Mouse (Mus musculus) heart, embryonic 11.5 days (tissue): ENCODE results near the gene Metap2. TPM values are rescaled to one million over a fixed set of nuclear protein-coding genes. Genes with fewer than 3 reads are reported as not detected.

Source experiments
- ATAC-seq: fragments of 200-750 bp; cut with Nextera tagmentation; replicated peaks from 2 replicates; pipeline ENCODE4 v1.8.0; 2017; ENCODE audit warnings: moderate library complexity; ENCODE audit not compliant: insufficient number of reproducible peaks, low FRiP score, low TSS enrichment
- H3K27ac ChIP-seq: fragments of 300-500 bp; sonication (generic); 2 replicates; pipeline ENCODE4 v1.5.1; 2014; ENCODE audit warnings: mild to moderate bottlenecking, low read depth, low read length
- H3K27me3 ChIP-seq: fragments of 300-500 bp; sonication (generic); 2 replicates; pipeline ENCODE4 v1.6.1; 2014; ENCODE audit warnings: mild to moderate bottlenecking, low read length, mixed read lengths; ENCODE audit not compliant: control insufficient read depth, insufficient read depth
- H3K36me3 ChIP-seq: fragments of 300-500 bp; sonication (generic); 2 replicates; pipeline ENCODE4 v1.6.1; 2014; ENCODE audit warnings: mild to moderate bottlenecking, low read length, moderate library complexity, mixed read lengths; ENCODE audit not compliant: control insufficient read depth, insufficient read depth
- H3K4me1 ChIP-seq: fragments of 300-500 bp; sonication (generic); 2 replicates; pipeline ENCODE4 v1.6.1; 2014; ENCODE audit warnings: low read length; ENCODE audit not compliant: control insufficient read depth, insufficient read depth
- H3K4me2 ChIP-seq: fragments of 300-500 bp; sonication (generic); 2 replicates; pipeline ENCODE4 v1.6.1; 2014; ENCODE audit warnings: mild to moderate bottlenecking, moderate library complexity
- H3K4me3 ChIP-seq: fragments of 300-500 bp; sonication (generic); 2 replicates; pipeline ENCODE4 v1.5.1; 2014; ENCODE audit warnings: low read depth, low read length
- H3K9ac ChIP-seq: fragments of 300-500 bp; sonication (generic); 2 replicates; pipeline ENCODE4 v1.6.1; 2014; ENCODE audit warnings: mild to moderate bottlenecking, low read depth, low read length, moderate library complexity
- H3K9me3 ChIP-seq: fragments of 300-500 bp; sonication (generic); replicated peaks from 2 replicates; pipeline ENCODE4 v1.6.1; 2016; ENCODE audit warnings: low read length; ENCODE audit not compliant: control insufficient read depth
- WGBS: fragments of 180-500 bp; shearing (Covaris S2); extraction: QIAGEN DNeasy Blood & Tissue Kit; methylation state at CpG from one replicate; pipeline ENCODE4 v1.1.7; 2014; ENCODE audit not compliant: insufficient replicate concordance; 5-methylcytosine and 5-hydroxymethylcytosine counted together
- polyA plus RNA-seq: library from polyadenylated mRNA; unstranded; fragments of >200 nt; fragmentation: Nextera tagmentation; extraction: Ambion mirVana; gene quantifications from 2 replicates; pipeline ENCODE4 v1.2.1, GENCODE M21; 2014

Metap2 gene
- polyA plus RNA-seq, 1 experiment from 2014 or later = 199 TPM

- no peaks in the 10 kb centered on the region for H3K9me3 ChIP-seq
- no peak for ATAC-seq
- H3K36me3 ChIP-seq = no peaks in the 10 kb centered on the region
- H3K27ac ChIP-seq = no peak overlapping the region
- 0 out of 2 replicates have a peak overlapping the region, but pooled peaks have one; percentile 16 for H3K9ac ChIP-seq
- H3K4me1 ChIP-seq = peaks cover 14% of the 10 kb centered on the region
- 52% methylated on average over 11 of the region's 11 CpGs for WGBS
- no peak overlapping the region for H3K4me3 ChIP-seq
- peak overlapping the region; percentile 37 for H3K4me2 ChIP-seq
- 0 out of 2 replicates have a peak, but pooled peaks cover 3% of the 10 kb centered on the region for H3K27me3 ChIP-seq
Measured at GRCm38 (mm10) chr10:93915531-93916275, 18.8 kb upstream of the Metap2 start.

GRCm38 (mm10) chr10:93913525-93913924 is 16.6 kb upstream of the Metap2 start:
- Histone ChIP-seq H3K4me3 (no peak overlapping the region), H3K9me3 (no peaks in the 10 kb centered on the region), H3K9ac (no peak overlapping the region), H3K36me3 (no peaks in the 10 kb centered on the region), H3K27ac (no peak overlapping the region), H3K4me1 (peaks cover 8% of the 10 kb centered on the region; the same call in 1 of the 2 replicates), H3K4me2 (no peak overlapping the region), H3K27me3 (0 out of 2 replicates have a peak, but pooled peaks cover 3% of the 10 kb centered on the region)
- 80% methylated on average over 5 of the region's 5 CpGs for WGBS
- ATAC-seq = no peak

GRCm38 (mm10) chr10:93912917-93913316 is 16.0 kb upstream of the Metap2 start:
- H3K27me3 ChIP-seq = 0 out of 2 replicates have a peak, but pooled peaks cover 3% of the 10 kb centered on the region
- H3K4me2 ChIP-seq = no peak overlapping the region
- peaks cover 3% of the 10 kb centered on the region; the same call in 1 of the 2 replicates for H3K4me1 ChIP-seq
- H3K9me3 ChIP-seq = no peaks in the 10 kb centered on the region
- 81% methylated on average over 1 of the region's 1 CpGs for WGBS
- no peaks in the 10 kb centered on the region for H3K36me3 ChIP-seq
- H3K27ac ChIP-seq = no peak overlapping the region
- no peak overlapping the region for H3K9ac ChIP-seq
- ATAC-seq = no peak
- no peak overlapping the region for H3K4me3 ChIP-seq

GRCm38 (mm10) chr10:93912136-93912855 is 15.4 kb upstream of the Metap2 start:
- Histone ChIP-seq H3K4me2 (no peak overlapping the region), H3K27ac (no peak overlapping the region), H3K9me3 (no peaks in the 10 kb centered on the region), H3K27me3 (0 out of 2 replicates have a peak, but pooled peaks cover 3% of the 10 kb centered on the region), H3K9ac (no peak overlapping the region), H3K36me3 (no peaks in the 10 kb centered on the region), H3K4me1 (no peaks in the 10 kb centered on the region), H3K4me3 (no peak overlapping the region)
- ATAC-seq = no peak
- 75% methylated on average over 5 of the region's 5 CpGs for WGBS

DNA sequence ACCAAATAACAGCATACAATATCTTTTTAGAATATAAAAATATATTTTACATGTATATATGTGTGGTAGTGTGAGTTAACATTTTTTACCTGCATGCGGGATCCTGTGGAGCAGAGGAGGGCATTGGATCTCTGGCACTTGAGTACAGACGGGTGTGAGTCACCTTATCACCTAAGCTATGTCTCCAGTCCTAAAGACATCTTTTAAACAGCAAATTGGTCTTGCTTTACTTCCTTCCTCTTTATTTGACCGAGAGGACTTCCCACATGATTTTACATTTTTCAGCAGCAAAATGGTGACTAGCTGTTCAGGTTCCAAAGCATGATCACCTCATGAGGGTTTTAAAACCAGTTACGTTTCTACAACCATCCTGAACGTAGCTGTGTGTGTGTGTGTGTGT is 14.4 kb upstream of the Metap2 start:
- WGBS = 63% methylated on average over 5 of the region's 5 CpGs
- no peaks in the 10 kb centered on the region for H3K9me3 ChIP-seq
- 0 out of 2 replicates have a peak, but pooled peaks cover 3% of the 10 kb centered on the region for H3K27me3 ChIP-seq
- no peak for ATAC-seq
- H3K9ac ChIP-seq = no peak overlapping the region
- no peaks in the 10 kb centered on the region for H3K36me3 ChIP-seq
- H3K27ac ChIP-seq = no peak overlapping the region
- no peak overlapping the region for H3K4me2 ChIP-seq
- no peaks in the 10 kb centered on the region for H3K4me1 ChIP-seq
- no peak overlapping the region for H3K4me3 ChIP-seq

- ATAC-seq = no peak
- Histone ChIP-seq H3K4me3 (no peak overlapping the region), H3K27ac (no peak overlapping the region), H3K4me1 (no peaks in the 10 kb centered on the region), H3K9ac (no peak overlapping the region), H3K9me3 (no peaks in the 10 kb centered on the region), H3K4me2 (no peak overlapping the region), H3K27me3 (0 out of 2 replicates have a peak, but pooled peaks cover 3% of the 10 kb centered on the region), H3K36me3 (no peaks in the 10 kb centered on the region)
- 79% methylated on average over 5 of the region's 5 CpGs for WGBS
Measured at GRCm38 (mm10) chr10:93909811-93910446, 13.0 kb upstream of the Metap2 start.

- 73% methylated on average over 1 of the region's 1 CpGs for WGBS
Measured at GRCm38 (mm10) chr10:93909015-93909414, 12.1 kb upstream of the Metap2 start.

GRCm38 (mm10) chr10:93908540-93908939 is 11.6 kb upstream of the Metap2 start:
- no peak overlapping the region for H3K27ac ChIP-seq

More at GRCm38 (mm10) chr10:93909015-93909414, 12.1 kb upstream of the Metap2 start:
- no peaks in the 10 kb centered on the region for H3K4me1 ChIP-seq
- ATAC-seq = no peak
- no peak overlapping the region for H3K9ac ChIP-seq
- H3K9me3 ChIP-seq = no peaks in the 10 kb centered on the region
- no peaks in the 10 kb centered on the region for H3K36me3 ChIP-seq
- no peak overlapping the region for H3K4me2 ChIP-seq
- H3K27me3 ChIP-seq = no peaks in the 10 kb centered on the region
- H3K27ac ChIP-seq = no peak overlapping the region
- H3K4me3 ChIP-seq = no peak overlapping the region

More at GRCm38 (mm10) chr10:93908540-93908939, 11.6 kb upstream of the Metap2 start:
- Histone ChIP-seq H3K4me2 (no peak overlapping the region), H3K4me3 (no peak overlapping the region), H3K4me1 (no peaks in the 10 kb centered on the region), H3K9ac (no peak overlapping the region), H3K36me3 (no peaks in the 10 kb centered on the region), H3K9me3 (no peaks in the 10 kb centered on the region), H3K27me3 (no peaks in the 10 kb centered on the region)
- WGBS = 93% methylated on average over 7 of the region's 7 CpGs
- no peak for ATAC-seq
